Mouse (Mus musculus) CD4-positive, CD25-positive, alpha-beta regulatory T cell, adult 4 months (primary cell): ENCODE measurements around the gene Lingo1. TPM values are rescaled to one million over a fixed set of nuclear protein-coding genes. Genes with fewer than 3 reads are reported as not detected.
A peak's percentile ranks its signal among the peaks of the same experiment; 100 is the strongest.

ENCODE experiments used
- ATAC-seq: one replicate; pipeline ENCODE4 v1.8.0; 2017
- polyA plus RNA-seq, 2 experiments: library from polyadenylated mRNA; unstranded; fragments of 100-300 nt; shearing (Covaris generic); gene quantifications; one replicate each; pipeline ENCODE4 v1.2.1; 2017

Gene Lingo1
- polyA plus RNA-seq, 2 experiments from 2014 or later = not detected

DNA sequence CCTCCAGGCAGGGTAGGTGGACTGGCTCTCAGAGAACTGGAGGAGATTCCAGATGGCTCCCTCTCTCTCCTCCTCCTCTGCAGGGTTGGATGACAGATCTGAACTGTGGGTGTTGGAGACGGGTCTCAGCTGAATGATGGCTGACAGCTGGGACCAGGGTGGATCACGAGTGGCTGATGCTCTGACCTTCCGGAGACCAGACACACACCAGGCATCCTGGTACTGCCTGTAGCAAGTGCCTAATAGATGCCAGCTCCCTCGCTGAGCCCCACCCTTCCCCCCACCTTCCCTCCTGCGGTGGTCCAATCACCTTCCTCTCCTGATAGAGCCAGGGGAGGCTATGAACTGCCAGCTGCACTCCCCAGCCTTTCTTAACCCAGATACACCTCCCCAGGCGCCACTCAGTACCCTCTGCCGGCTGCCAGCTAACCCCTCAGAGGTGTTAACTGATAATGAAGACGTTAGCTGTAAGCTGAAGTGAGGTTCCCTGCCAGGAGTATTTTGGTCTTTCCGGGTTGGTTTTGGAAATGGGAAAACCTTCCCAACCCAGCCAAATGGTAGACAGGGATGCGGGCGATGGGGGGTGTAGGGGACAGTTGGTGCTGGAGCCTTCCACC is 126.6 kb downstream of the Lingo1 start:
- ATAC-seq = no peak

DNA sequence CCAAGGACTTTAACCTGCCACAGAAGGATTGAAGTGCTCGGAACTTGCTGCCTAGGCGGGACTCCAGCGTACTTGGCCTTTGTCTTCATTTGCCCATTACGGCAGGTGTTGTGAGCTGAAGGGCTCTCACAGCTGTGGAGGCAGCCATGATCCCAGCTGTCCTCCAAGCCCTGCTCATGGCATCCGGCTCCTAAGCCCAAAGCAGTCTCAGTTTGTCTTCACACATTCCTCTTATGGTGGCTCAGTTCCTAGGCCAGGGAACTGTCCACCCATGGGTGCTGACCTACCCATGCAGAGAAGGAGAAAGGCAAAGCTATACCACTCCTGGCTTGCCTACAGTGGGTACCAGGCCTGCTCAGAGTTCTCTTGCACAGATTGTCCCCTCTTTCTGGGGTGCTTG is 132.1 kb downstream of the Lingo1 start:
- no peak for ATAC-seq

DNA sequence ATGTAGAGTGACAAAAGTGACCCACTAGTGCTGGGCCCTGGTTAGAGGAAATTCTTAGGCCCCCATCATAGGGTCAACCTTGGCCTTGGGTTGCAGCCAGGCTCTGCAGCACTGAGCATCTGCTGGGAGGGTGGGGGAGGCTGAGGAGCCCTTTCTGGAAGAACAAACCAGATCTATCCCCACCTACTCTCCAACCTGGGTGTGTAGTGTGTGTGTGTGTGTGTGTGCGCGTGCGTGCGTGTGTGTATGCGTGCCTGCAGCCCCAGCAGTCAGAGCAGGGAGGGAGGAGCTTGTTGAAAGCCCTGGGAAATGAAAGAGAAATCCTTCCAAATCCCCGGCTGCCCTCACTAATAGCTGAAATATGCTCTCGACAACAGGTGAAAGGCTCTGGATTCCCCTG is 133.3 kb downstream of the Lingo1 start:
- no peak for ATAC-seq

DNA sequence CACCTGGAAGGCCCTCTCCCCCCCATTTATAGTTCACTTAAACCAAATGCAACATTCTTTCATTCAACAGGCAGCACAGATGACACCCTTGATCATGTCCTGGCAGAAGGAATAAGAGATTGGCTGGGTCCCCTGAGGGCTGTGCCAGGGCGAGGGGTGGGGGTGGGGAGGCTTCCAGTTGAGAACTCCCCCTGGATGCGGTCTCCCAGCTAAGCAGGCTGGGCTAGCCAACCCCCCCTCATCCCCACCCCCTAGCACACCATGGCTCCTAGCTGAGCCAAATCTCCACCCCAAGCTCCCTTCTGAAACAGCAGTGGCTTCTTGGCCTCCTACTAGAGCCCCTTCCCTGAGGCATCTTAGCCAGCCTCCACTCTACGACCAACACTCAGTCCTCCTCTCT is 133.9 kb downstream of the Lingo1 start:
- no peak for ATAC-seq

DNA sequence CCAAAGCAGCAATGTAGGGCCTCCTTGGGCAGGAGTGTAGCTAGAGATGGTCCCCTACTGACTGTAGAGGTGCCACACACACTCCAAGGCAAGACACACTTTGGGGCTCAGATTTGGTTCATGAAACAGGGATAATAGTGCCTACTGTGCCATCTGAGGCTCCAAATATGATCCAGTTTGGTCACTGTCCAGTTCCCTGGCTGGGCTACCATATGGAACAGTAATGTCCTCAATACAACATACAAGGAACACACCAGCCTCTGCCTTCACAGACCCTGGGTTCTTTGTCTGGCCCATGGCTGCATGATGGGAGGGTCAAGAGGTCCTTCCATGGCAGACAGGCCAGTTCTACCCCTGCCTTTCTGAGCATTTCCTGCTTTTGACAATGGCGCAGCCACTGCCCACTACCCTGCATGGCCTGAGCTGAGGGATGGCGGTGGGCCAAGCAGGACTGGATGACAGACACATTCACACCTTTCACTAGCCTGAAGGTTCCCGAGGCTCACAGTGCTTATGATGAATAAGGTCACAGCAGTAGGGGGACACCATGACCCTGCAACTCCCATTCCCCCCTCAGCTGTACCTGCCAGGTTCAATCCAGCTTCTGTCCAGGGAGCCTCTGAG is 134.9 kb downstream of the Lingo1 start:
- ATAC-seq = no peak

DNA sequence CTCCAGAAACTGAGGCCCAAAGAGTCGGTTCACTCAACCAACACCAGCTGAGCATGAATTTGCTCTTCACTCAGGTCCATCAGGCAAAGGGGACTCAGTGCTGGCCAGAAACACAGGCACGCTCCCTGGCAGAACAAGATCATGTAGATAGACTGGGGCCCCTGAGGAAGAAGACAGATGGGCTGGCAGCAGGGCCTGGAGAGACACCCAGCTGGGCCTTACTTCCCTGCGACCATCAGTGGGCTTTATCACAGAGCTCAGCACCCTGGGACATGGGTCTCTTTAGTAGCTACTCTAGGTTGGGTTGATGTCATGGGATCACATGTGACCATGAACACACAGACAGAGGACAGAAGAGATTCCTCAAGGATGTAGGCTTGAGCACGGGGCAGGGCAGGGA is 137.7 kb downstream of the Lingo1 start:
- ATAC-seq = no peak

DNA sequence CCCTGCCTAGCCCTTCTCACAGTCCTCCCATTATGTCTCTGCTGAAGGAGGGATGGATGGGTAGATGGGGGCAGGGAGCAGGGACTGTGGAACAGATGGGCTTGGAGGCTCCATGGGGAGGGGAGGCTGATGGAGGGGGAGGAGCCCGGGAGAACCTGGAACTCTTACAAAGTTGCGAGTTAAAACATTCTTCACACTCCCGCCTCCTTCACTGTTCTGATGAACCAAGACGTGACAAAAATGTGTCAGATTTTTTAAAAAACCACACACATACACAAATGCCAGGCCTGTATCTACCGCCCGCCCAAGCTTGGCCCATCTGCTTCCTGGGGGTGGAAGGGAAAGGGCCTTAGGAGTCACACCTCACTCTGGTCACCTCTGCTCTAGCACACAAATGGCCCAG is 138.3 kb downstream of the Lingo1 start:
- no peak for ATAC-seq

DNA sequence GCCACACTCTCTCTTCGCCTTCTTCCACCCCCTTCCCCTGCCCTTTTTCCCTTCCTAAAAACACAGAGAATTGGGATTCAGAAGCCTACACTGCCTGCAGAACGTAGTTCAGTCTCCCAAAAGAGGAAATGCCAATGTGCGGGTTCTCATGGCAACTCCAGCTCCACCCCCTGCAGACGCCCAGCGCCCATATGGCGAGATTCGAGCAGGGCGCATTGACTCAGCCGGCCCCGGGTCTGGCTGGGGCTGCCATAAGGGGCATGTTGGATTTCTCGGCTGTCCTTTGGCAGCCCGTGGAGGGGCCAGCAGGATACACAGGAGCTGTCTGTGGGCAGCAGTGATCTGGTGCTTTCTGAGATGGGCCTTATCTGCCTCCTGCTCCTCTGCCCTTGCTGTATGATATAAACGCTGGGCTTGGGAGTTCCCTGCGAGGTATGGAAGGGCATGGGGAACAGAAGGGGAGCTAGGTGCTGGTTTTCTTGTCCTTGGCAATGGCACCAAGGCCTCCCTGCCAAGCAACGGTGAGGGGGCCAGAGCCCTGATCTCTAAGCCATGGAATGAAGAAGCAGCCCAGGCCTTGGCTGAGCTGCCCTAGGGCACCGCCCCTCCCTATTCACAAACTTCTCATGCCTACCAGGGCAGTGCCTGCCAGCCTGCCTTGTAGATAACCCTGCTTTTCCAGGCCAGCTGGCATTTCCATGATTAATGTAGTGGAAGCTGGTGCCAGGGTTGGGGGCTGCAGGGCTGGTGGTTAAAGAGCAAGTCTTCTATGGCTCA is 139.3 kb downstream of the Lingo1 start:
- ATAC-seq = no peak

DNA sequence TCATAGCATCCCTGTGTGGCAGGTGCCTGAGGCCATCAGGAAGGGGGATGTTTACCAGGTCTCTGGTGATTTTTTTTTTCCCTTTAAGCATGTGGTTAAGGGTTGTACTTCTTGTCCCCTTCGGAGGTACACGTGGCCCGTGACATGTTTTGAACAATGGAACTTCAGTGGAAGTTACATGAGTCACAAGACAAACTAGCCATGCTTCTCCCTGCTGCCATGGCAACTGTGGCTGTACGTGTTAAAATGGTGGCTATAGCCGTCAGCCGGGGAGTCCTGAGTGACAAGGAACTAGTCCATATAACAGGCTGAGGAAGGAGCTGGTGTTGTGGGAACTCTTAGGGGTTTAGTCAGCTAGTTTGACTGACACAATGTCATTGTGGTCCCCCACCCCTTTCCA is 141.1 kb downstream of the Lingo1 start:
- ATAC-seq = no peak

DNA sequence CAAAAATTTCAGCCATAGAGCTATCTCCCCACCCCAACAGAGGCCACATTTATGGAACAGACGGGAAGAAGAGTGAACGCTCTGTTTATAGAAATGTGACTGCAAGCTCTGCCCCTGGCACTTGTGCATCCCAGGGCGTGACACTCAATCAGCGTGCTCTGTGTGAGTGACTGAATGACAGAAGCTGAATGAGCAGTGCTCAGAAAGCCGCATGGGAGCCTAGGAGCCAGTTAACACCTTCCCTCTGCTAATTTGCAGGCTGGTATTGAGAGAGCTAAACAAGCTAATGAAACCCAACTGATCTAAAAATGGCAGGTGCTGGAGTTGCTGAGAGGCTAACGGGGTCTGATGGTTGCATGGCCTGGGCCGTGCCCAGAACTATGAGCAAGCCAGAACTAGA is 143.7 kb downstream of the Lingo1 start:
- no peak for ATAC-seq

DNA sequence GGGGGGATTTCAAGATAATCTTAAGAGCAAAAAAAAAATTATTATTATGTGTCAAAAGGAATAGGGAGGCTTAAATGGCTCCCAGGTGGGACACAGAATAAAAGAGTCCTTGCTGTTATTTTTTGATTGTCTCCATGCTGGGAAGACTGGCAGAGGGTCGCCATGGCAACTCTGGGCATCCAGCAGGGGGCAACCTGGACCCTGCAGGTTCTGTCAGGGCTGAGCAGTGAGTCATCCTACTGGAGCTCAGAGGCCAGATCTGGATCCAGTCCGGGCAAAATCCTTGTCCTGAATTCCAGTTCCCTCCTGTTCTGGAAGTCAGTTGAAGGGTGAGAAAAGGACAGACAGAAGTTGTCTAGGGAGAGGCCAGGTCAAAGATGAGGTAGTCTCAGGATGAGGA is 144.7 kb downstream of the Lingo1 start:
- no peak for ATAC-seq

DNA sequence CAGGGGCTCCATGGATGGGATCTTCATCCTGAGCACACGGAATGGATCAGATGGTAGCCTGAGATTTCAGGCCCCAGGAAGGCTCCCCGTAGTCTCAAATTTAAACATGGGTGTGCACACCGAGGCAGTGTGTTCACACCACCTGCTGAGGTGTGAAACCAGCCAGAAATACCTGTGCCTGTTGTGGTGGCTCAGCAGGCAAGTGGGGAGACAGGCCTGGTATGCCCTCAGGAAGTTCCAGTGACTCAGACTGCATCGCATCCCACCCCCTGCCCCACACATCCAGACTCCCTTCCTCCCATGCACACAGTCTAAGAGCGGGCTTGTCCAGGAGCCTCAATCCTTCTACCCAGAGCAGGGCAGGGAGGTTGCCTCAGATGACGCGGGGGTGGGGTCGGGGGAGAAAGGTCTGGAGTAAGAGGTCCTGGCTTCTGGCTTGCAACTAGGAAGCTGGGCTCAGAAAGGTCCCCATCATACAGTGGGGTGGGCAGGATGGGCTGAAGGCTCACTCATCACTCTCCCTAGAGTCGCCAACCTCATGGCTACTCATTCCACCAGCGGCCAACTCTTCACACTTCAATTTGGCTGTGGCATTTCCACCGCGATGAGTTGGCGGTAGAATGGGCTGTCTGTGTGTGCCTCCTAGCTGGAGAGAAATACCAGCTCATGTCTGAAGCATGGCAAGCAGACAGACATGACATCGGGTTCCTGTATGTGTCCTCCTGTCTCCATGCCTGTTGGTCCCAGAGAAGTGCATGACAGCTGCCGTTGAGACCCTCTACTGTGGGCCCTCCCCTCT is 149.8 kb downstream of the Lingo1 start:
- ATAC-seq = no peak

DNA sequence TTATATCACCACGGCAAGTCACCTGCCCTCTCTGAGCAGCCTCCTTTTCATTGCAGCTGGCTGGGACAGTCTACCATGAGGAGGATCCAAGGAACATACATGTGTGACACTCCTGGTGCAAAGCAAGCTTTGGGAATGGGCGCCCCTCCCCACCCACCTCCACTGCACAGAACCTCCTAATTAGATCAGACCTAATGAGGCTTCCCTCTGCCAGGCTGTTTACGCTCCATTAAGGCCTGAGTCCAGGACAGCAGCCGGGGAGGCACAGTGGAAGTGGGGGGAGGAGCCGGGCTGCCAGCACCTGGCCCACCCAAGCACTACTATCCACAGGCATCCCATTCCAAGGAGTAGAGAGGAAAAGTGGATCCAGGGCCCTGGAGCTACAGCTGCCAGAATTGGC is 152.8 kb downstream of the Lingo1 start:
- no peak for ATAC-seq

DNA sequence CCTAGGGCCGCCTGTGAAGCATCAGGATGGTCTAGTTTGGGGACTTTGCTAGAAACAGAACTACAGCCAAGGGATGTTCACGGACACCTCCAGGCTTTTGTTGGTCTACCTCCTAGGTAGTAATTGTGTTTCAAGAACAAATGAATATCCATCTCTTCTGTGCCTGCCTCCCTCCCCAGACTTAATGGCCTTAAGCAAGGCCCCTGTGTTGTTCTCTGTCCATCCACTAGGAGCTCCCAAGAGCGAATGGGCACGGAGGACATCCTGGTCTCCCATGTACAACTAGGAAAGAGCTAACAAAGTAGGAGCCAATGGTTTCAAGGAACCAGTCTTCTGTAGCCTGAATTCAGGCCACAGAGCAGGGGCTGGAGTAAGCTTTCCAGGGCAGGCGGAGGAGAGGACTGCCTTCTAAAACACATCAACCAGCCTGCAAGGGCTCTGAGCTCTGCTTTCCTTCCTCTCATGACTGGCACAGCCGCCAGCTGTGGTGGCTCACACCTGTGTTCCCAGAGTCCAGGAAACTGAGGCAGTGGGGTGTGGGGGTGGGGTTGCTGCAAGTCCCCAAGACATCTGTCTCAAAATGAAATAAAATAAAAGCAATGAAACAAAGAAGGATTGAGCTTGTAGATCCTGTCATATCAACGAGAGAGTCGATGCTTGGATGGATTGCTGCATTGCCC is 157.9 kb downstream of the Lingo1 start:
- no peak for ATAC-seq

DNA sequence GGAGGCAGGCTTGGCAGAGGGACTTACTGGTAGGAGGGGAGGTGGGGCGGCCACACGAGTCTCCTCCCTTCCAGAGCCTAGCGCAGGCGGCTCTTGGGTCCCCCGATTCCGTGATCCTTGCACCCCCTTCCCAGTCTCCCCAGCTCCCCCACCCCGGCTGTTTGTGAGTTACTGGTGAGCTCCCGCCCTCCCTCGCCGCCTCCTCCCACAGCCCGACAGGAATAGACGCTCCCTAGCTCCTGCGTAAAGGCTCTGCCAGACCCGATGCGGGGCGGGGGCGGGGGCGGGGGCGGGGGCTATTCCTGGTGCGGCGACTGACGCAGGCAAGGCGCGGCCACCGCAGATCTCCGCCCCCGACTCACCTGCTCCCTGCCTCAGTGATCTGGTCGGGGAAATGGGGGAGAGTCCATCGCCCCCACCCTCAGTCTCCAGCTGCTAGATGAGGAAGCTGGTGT is 158.8 kb downstream of the Lingo1 start:
- no peak for ATAC-seq

DNA sequence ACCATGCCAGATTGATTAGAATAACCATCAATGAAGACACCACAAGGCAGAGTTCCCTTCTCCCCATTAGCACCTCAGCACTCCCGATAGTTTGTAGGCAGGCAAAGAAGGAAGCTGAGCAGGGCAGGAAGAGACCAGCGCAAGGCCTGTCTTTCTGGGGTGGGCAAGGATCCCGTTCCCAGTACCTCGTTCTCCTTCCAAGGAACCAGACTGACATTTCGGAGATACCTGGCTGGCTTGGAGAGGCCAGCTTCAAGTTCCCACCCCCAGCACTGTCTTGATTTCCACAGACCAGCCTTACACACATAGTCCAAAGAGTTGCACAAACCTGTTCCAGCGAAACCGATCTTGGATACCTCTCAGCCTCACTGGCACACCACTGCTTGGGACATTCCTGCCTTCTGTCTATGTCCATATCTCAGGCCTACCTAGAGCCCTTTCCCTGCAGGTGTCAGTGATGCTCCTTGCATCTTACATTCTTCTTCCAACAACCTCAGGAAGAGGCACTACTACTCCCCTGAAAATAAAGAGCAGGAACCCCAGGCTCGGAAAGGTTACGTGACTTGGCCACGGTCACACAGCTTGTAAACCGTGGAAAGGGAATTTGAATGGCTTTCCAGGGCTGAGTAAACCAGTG is 159.4 kb downstream of the Lingo1 start:
- ATAC-seq = no peak

DNA sequence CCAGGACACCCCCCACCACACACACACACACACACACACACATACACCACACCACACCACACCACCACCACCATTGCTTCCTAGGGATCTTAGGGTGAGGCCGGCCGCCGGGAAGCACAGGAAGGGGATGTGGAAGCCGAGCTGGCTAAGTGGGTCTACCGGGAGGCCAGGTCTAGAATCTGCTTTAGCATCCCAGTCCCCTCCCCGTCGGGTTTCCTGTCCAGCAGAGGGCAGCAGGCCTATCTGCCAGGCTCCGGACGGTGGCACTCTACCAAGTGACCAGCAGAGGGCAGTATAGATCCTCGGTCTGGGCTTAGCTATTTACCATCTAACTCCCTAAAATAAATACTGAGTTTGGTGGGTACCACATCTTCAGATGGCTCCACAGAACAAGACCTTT is 160.1 kb downstream of the Lingo1 start:
- ATAC-seq = peak; percentile 53

DNA sequence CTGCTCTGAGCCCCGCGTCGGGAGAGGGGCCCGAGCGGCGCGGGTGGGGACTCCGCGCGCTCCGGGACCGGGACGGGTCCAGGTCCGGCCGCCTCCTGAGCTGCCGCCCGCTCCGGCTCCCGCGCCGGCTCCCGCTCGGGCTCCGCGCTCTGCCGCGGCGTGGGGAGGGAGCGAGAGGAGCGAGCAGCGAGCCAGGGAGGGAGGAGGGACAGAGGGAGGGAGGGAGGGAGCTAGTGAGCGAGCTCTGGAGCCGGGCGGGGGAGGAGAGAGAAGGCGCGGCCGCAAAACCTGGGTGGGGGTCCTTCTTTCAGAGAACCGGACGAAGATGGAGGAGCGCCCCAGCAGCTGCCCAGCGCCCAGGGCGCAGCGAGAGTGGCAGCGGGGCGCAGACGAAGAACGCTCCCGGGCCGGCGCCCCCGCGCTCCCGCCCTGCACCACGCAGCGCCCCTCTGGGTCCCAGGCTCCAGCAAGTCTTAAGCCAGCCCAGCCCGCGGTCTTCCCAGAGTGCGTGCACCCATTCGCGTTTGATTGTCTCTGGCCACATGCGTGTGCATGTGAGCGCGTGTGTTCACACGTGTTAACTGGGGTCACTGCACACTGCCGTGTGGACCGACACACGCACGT is 160.7 kb downstream of the Lingo1 start:
- no peak for ATAC-seq

DNA sequence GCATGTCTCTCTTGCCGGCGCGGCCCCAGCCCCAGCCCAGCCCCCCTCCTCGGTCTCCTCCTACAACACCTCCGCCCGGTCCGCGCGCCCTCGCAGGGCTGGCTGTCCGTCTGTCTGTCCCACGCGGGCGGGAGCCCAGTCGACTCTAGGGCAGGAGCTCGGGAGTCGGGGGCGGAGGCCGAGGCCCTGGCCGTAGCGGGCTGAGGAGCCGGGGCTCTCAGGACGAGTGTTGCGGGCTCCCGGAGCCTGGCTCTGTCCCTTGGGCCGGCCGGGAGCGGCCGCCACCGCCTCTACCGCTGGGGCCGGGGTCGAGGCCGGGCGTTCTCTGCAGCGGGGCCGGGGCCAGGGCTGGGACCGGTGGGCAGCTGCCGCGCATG is 161.2 kb downstream of the Lingo1 start:
- no peak for ATAC-seq

DNA sequence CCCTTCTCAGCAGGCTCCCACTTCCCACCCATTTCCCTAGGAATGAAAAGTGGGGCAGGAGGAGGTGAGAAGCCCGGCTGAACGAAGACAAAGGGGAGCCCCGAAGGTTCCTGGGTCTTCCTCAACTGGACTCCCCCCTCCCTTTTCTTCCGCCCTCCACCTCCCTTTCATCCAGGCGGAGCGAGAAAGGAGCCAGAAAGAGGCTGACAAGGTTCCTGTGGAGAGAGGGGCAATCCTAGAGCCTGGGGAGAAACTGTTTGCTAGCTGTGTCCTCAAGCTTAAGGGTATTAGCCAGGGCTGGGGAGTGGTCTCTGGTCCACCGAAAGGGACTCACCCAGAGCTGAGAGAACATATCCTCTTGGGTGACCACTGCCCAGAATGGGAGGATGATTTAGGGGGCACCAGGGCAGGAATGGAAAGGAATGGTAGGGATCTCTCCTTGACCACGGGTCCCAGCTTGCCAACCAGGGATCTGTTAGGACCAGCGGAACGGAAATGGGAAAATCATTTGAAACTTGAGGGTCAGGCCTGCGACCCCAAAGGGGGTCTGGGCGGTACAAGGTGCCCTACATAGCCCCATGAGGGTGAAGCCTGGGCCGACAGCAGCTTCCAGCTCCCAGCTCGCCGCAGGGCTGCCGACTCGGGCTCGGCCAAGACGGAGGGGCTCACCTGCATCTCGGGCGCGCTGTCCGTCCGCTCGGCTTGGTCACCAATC is 161.7 kb downstream of the Lingo1 start:
- no peak for ATAC-seq
